Mouse (Mus musculus) midbrain, embryonic 14.5 days (tissue): ENCODE data around the gene Inpp5e. TPM values are rescaled to one million over a fixed set of nuclear protein-coding genes. Genes with fewer than 3 reads are reported as not detected.
"Not testable (repeated sequence)": the region's sequence is repeated elsewhere in the genome, so short reads cannot be mapped to it uniquely, and the experiment has no call there.

Experiments
- ATAC-seq: fragments of 200-750 bp; cut with Nextera tagmentation; 2 replicates; pipeline ENCODE4 v1.8.0; 2017; ENCODE audit warnings: moderate number of reproducible peaks, moderate library complexity; ENCODE audit not compliant: low FRiP score, low TSS enrichment
- DNase-seq: peaks from one replicate; pipeline ENCODE4 v3.0.0-alpha.2; 2015
- H3K27ac ChIP-seq: fragments of 300-500 bp; sonication (generic); replicated peaks from 2 replicates; pipeline ENCODE4 v1.5.1; 2014; ENCODE audit warnings: mild to moderate bottlenecking, low read depth, low read length, moderate library complexity
- H3K27me3 ChIP-seq: fragments of 300-500 bp; sonication (generic); 2 replicates; pipeline ENCODE4 v1.6.1; 2014; ENCODE audit warnings: low read length, control low read depth, mixed read lengths; ENCODE audit not compliant: control insufficient read depth, insufficient read depth
- H3K36me3 ChIP-seq: fragments of 300-500 bp; sonication (generic); 2 replicates; pipeline ENCODE4 v1.6.1; 2014; ENCODE audit warnings: low read length, control low read depth; ENCODE audit not compliant: control insufficient read depth, insufficient read depth
- H3K4me1 ChIP-seq: fragments of 300-500 bp; sonication (generic); 2 replicates; pipeline ENCODE4 v1.6.1; 2014; ENCODE audit warnings: mild to moderate bottlenecking, antibody characterized with exemption, low read length, control low read depth; ENCODE audit not compliant: control insufficient read depth, insufficient read depth
- H3K4me2 ChIP-seq: fragments of 300-500 bp; sonication (generic); 2 replicates; pipeline ENCODE4 v1.6.1; 2014; ENCODE audit warnings: mild to moderate bottlenecking, low read length, moderate library complexity
- H3K4me3 ChIP-seq: fragments of 300-500 bp; sonication (generic); replicated peaks from 2 replicates; pipeline ENCODE4 v1.5.1; 2014; ENCODE audit warnings: low read depth, low read length
- H3K9ac ChIP-seq: fragments of 300-500 bp; sonication (generic); replicated peaks from 2 replicates; pipeline ENCODE4 v1.6.1; 2014; ENCODE audit warnings: mild to moderate bottlenecking, low read length, moderate library complexity
- H3K9me3 ChIP-seq: fragments of 300-500 bp; sonication (generic); 2 replicates; pipeline ENCODE4 v1.6.1; 2016; ENCODE audit warnings: low read length, control low read depth, mixed read lengths; ENCODE audit not compliant: control insufficient read depth
- WGBS: fragments of 180-500 bp; shearing (Covaris S2); extraction: QIAGEN DNeasy Blood & Tissue Kit; methylation state at CpG from one replicate; pipeline ENCODE4 v1.1.7; 2014; 5-methylcytosine and 5-hydroxymethylcytosine counted together
- polyA plus RNA-seq: library from polyadenylated mRNA; unstranded; fragments of >200 nt; fragmentation: Nextera tagmentation; extraction: Ambion mirVana; gene quantifications from 2 replicates; pipeline ENCODE4 v1.2.1, GENCODE M21; 2014

Inpp5e gene
- polyA plus RNA-seq, 1 experiment from 2014 or later: 26.3 TPM

- peak overlapping the region; percentile 97 for H3K4me3 ChIP-seq
- H3K9me3 ChIP-seq: no peaks in the 10 kb centered on the region
- H3K27me3 ChIP-seq: no peaks in the 10 kb centered on the region
- peak overlapping the region; percentile 98 for H3K4me2 ChIP-seq
- peak; percentile 57 for ATAC-seq
- H3K9ac ChIP-seq: peak overlapping the region; percentile 92
- DNase-seq: peak; percentile 18
- peak overlapping the region; percentile 77 for H3K27ac ChIP-seq
- under 1% methylated on average over 44 of the region's 45 CpGs for WGBS
- peaks cover 77% of the 10 kb centered on the region for H3K36me3 ChIP-seq
- H3K4me1 ChIP-seq: peaks cover 12% of the 10 kb centered on the region
Observed at GRCm38 (mm10) chr2:26388682-26389153, 20.3 kb downstream of the Inpp5e start.

GRCm38 (mm10) chr2:26387713-26388112 is 21.3 kb downstream of the Inpp5e start:
- 94% methylated on average over 3 of the region's 3 CpGs for WGBS
- DNase-seq (no peak), ATAC-seq (no peak)
- Histone ChIP-seq H3K27me3 (no peaks in the 10 kb centered on the region), H3K4me1 (peaks cover 12% of the 10 kb centered on the region), H3K4me2 (peak overlapping the region; percentile 98), H3K36me3 (peaks cover 77% of the 10 kb centered on the region), H3K9me3 (no peaks in the 10 kb centered on the region), H3K4me3 (peak overlapping the region; percentile 97; the same call in 1 of the 2 replicates), H3K27ac (no peak overlapping the region), H3K9ac (no peak overlapping the region)

DNA sequence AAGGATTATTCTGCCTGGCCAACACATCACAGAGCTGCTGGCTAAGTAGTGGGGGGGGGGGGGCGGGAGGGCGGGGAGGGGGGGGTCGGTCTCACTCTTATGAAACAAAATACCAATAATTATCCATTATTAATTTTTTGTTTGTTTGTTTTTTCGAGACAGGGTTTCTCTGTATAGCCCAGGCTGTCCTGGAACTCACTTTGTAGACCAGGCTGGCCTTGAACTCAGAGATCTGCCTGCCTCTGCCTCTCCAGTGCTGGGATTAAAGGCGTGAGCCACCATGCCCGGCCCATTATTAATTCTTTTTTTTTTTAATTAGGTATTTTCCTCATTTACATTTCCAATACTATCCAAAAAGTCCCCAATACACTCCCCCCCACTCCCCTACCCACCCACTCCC is 28.1 kb downstream of the Inpp5e start:
- Histone ChIP-seq H3K4me2 (peak overlapping the region; percentile 91), H3K27ac (peak overlapping the region; percentile 70; the same call in 1 of the 2 replicates), H3K36me3 (peaks cover 71% of the 10 kb centered on the region), H3K4me3 (peak overlapping the region; percentile 77), H3K9ac (peak overlapping the region; percentile 78)
- ATAC-seq, H3K9me3 ChIP-seq, DNase-seq, H3K27me3 ChIP-seq, H3K4me1 ChIP-seq: not testable (repeated sequence)
- 31% methylated on average over 6 of the region's 6 CpGs for WGBS

DNA sequence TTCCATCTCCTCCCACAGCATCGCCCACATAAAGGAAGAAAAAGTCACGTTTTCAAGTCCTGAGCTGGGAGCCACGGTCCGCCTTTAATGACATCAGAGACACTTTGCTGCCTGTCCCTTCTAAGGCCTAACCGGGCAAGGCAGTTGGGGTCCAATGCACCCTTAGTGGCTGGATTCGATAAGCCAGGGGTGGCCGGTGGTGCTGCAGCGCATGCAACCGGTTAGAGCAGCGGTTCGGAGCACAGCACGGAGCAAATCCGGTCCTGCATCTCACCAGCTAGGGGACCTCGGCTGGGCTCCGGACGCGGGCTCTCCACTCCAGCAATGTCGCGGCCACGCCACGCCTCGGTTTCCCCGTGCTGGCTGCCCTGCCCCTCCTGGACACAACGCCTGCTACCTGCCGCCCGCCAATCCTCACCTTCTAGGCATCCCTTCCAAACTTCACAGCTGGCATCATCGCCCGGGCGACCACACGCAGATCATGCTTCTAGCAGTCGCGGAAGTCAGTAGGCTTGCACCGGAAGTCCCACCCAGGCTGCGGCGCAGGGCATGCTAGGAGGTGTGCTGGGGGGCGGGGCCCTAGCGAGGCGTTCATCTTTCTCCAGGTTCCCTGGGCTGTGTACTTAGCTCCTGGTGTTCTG is 28.8 kb downstream of the Inpp5e start, which contains the start of gene Snapc4:
Gene Snapc4 (minus strand): TSS at position 523 of the 641 bp plus-strand sequence.
- Histone ChIP-seq H3K9ac (peak within 1 kb of the TSS; percentile 78), H3K4me1 (peaks cover 7% of the 10 kb centered on the region; the same call in 1 of the 2 replicates), H3K27ac (peak within 1 kb of the TSS; percentile 70; the same call in 1 of the 2 replicates), H3K27me3 (no peaks in the 10 kb centered on the region), H3K4me3 (peak within 1 kb of the TSS; percentile 77), H3K9me3 (no peaks in the 10 kb centered on the region), H3K36me3 (peaks cover 70% of the 10 kb centered on the region), H3K4me2 (peak within 1 kb of the TSS; percentile 91)
- ATAC-seq: peak; percentile 95
- WGBS: under 1% methylated on average over 38 of the region's 38 CpGs
- DNase-seq: peak; percentile 94

- H3K4me3 ChIP-seq: no peak overlapping the region
- no peak for DNase-seq
- 96% methylated on average over 8 of the region's 8 CpGs for WGBS
- no peak overlapping the region for H3K9ac ChIP-seq
- H3K4me1 ChIP-seq: no peaks in the 10 kb centered on the region
- ATAC-seq: no peak
- peaks cover 98% of the 10 kb centered on the region for H3K36me3 ChIP-seq
- H3K27ac ChIP-seq: no peak overlapping the region
- H3K27me3 ChIP-seq: no peaks in the 10 kb centered on the region
- no peaks in the 10 kb centered on the region for H3K9me3 ChIP-seq
- H3K4me2 ChIP-seq: no peak overlapping the region
Observed at GRCm38 (mm10) chr2:26372396-26372795, 36.6 kb downstream of the Inpp5e start.

DNA sequence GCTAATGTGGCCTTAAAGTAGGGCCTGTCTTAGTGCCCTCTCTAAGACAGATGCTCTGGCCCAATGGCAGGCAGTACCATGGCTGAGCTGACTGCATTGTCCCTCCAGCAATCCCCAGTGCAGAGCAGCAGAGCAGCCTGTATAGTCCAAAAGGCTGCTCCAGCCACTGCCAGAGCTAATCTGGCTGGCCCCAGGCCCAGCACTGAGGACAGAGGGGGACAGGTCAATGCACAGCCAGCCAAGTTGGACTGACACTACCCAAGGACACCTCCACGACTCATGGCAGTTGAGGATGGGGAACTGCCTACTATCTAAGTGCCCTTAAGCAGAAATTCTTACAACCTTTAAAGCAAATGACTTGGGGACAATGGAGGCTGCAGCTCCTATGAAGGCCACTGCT is 40.4 kb downstream of the Inpp5e start:
- Histone ChIP-seq H3K9me3 (no peaks in the 10 kb centered on the region), H3K4me2 (no peak overlapping the region), H3K4me1 (no peaks in the 10 kb centered on the region), H3K27ac (no peak overlapping the region), H3K36me3 (peaks cover 97% of the 10 kb centered on the region), H3K9ac (no peak overlapping the region), H3K27me3 (no peaks in the 10 kb centered on the region), H3K4me3 (no peak overlapping the region)
- 94% methylated on average over 1 of the region's 1 CpGs for WGBS
- DNase-seq (no peak), ATAC-seq (no peak)

GRCm38 (mm10) chr2:26367911-26368310 is 41.1 kb downstream of the Inpp5e start:
- H3K27me3 ChIP-seq: no peaks in the 10 kb centered on the region
- H3K9ac ChIP-seq: no peak overlapping the region
- no peaks in the 10 kb centered on the region for H3K9me3 ChIP-seq
- WGBS: 94% methylated on average over 6 of the region's 6 CpGs
- H3K4me2 ChIP-seq: no peak overlapping the region
- H3K27ac ChIP-seq: no peak overlapping the region
- no peaks in the 10 kb centered on the region for H3K4me1 ChIP-seq
- no peak for ATAC-seq
- no peak overlapping the region for H3K4me3 ChIP-seq
- no peak for DNase-seq
- peaks cover 96% of the 10 kb centered on the region for H3K36me3 ChIP-seq

DNA sequence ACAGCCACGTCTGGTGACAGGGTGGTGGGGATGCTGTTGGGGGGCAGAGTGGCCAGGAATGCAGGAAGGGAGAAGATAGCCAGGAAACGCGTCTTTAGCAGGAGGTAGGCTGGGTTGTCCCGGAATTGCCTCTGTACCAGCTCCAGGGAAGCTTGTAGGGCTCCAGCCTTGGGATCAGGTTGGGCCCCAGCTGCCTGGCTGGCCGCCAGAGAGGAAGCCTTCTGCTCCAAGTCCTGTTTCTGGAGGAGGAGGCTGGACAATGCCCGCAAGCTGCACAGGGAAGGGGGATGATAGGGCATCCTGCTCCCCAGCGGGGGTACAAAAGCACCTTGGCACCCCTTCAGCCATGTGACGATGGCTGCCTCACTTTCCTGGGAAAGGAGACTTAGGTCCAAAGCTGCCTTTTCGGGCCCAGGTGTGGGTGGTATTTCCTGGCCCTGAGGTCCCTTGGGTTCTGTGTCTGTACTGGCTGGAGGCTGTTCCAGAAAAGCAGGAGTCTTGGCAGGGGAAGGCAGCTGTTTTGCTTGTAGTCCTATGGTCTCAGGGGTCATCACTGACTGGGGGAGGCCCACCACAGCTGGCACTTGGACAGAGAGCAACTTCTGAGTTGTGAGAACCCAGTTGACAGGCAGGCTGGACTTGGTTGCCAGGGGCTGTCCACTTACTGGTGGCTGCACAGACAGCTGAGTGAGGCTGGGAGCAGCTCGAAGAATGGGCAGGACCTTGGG is 44.1 kb downstream of the Inpp5e start:
- Histone ChIP-seq H3K27ac (no peak overlapping the region), H3K27me3 (no peaks in the 10 kb centered on the region), H3K4me2 (no peak overlapping the region), H3K36me3 (peaks cover 72% of the 10 kb centered on the region), H3K4me3 (no peak overlapping the region), H3K4me1 (no peaks in the 10 kb centered on the region), H3K9ac (no peak overlapping the region), H3K9me3 (no peaks in the 10 kb centered on the region)
- no peak for DNase-seq
- WGBS: 89% methylated on average over 10 of the region's 10 CpGs
- no peak for ATAC-seq
